Mouse (Mus musculus): ENCODE results near the gene Cdh23. TPM values are rescaled to one million over a fixed set of nuclear protein-coding genes. Genes with fewer than 3 reads are reported as not detected.
"Not testable (repeated sequence)": the region's sequence is repeated elsewhere in the genome, so short reads cannot be mapped to it uniquely, and the experiment has no call there.

Gene Cdh23
- polyA plus RNA-seq, 1 experiment from 2014 or later: 0.26 TPM

DNA sequence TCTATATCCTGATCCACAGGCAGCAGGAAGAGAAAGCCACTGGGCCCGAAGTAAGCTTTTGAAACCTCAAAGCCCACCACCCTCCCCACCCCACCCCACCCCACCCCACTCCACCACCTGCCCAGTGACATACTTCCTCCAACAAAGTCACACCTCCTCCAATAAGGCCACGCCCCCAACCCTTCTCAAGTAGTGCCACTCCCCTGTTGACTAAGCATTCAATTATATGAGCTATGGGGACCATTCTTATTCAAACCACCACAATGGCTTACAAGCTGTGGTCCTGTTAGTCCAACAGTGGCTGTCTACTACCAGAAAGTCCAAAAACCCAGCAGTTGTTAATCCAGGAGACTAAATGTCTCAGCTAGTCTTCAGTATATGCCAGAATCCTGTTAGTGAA lies 22.2 kb upstream of the Cdh23 start:
- H3K36me3 ChIP-seq (ENCODE audit: control insufficient read depth, insufficient read depth): peaks cover 28% of the 10 kb centered on the region
- ATAC-seq: no peak
- no peaks in the 10 kb centered on the region for H3K9me3 ChIP-seq (ENCODE audit: control insufficient read depth)
- WGBS: 81% methylated on average over 2 of the region's 2 CpGs
- no peak overlapping the region for H3K4me3 ChIP-seq (ENCODE audit: low read depth, low read length)
- TF ChIP-seq CTCF (IDR thresholded peaks at IDR 0.05; ENCODE audit: low read depth): no peak
- H3K4me2 ChIP-seq (replicated peaks; ENCODE audit: low read depth): no peak overlapping the region
- H3K27ac ChIP-seq (ENCODE audit: low read depth, low read length): no peak overlapping the region
- no peak overlapping the region for H3K9ac ChIP-seq (ENCODE audit: low read depth, low read length)
- H3K4me1 ChIP-seq (replicated peaks; ENCODE audit: control insufficient read depth, insufficient read depth, low read length): no peaks in the 10 kb centered on the region
- H3K27me3 ChIP-seq (replicated peaks; ENCODE audit: control insufficient read depth, insufficient read depth, low read length): no peaks in the 10 kb centered on the region

DNA sequence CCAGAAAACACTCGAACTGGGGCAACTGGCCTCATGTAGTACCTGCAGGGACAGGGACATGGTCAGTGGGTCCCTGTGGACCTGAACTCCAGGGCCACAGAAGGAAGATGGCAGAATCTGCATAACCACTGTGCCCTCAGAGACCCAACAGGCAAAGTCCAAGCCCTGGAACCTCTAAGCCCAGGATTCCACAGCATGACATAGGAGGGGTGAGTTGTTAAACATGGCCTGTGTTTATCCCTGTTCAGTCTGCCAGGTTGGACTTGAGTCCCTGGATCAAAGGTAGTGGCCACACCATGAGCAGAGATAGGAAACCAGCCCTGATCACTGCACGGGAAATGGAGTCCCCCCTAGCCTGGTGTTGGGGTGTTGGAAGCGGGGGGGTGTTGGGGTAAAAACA lies 20.2 kb upstream of the Cdh23 start:
- 82% methylated on average over 3 of the region's 3 CpGs for WGBS

DNA sequence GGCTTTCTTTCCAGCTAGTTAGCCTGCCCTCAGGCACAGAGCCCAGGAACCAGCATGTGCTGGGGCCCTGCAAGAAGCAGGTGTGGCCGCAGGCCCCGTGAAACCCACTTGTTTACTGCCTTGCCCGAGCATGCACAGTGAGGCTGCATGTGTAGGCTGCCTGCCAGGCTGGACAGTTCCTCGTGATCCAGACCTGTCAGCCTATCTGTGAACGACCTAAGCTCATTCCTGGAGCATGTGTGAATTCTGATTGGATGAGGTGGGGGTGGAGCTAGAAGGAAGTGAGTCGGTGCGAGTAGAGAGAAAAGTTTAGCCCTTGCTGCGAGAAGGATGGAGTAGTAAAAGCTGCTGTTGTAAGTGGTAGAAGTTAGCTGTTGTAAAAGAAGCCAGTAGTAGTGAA lies 16.0 kb upstream of the Cdh23 start:
- not testable (repeated sequence) for H3K27me3 ChIP-seq (replicated peaks; ENCODE audit: control insufficient read depth, insufficient read depth, low read length); H3K4me1 ChIP-seq (replicated peaks; ENCODE audit: control insufficient read depth, insufficient read depth, low read length); H3K4me3 ChIP-seq (ENCODE audit: low read depth, low read length); ATAC-seq; H3K9me3 ChIP-seq (ENCODE audit: control insufficient read depth); H3K9ac ChIP-seq (ENCODE audit: low read depth, low read length); H3K4me2 ChIP-seq (replicated peaks; ENCODE audit: low read depth); H3K27ac ChIP-seq (ENCODE audit: low read depth, low read length)
- WGBS: 44% methylated on average over 6 of the region's 8 CpGs
- H3K36me3 ChIP-seq (ENCODE audit: control insufficient read depth, insufficient read depth): peaks cover 23% of the 10 kb centered on the region

More for the DNA sequence above, 20.2 kb upstream of the Cdh23 start:
- Histone ChIP-seq H3K4me1 (replicated peaks; ENCODE audit: control insufficient read depth, insufficient read depth, low read length) (no peaks in the 10 kb centered on the region), H3K4me2 (replicated peaks; ENCODE audit: low read depth) (no peak overlapping the region), H3K9ac (ENCODE audit: low read depth, low read length) (no peak overlapping the region), H3K4me3 (ENCODE audit: low read depth, low read length) (no peak overlapping the region), H3K27me3 (replicated peaks; ENCODE audit: control insufficient read depth, insufficient read depth, low read length) (no peaks in the 10 kb centered on the region), H3K9me3 (ENCODE audit: control insufficient read depth) (no peaks in the 10 kb centered on the region), H3K27ac (ENCODE audit: low read depth, low read length) (no peak overlapping the region), H3K36me3 (ENCODE audit: control insufficient read depth, insufficient read depth) (peaks cover 28% of the 10 kb centered on the region)
- peak; percentile 64; the same call in 1 of the 2 replicates for ATAC-seq
- no peak for TF ChIP-seq CTCF (IDR thresholded peaks at IDR 0.05; ENCODE audit: low read depth)

DNA sequence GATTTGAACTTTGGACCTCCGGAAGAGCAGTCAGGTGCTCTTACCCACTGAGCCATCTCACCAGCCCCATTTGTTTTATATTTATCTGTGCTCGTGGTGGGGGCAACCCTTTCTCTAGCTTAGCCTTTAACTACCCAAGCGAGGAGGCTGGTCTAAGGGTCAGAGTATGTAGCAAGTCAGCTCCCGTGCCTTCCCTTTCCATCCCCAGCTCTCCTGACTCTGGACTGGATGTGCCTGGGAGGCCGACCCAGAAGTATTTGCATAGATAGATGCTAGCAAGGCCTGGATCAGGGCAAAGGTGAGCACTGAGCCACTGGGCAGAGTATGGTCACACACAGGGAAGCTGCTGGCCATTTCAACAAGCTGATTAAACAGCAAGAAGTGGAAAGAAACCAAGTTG lies 12.5 kb upstream of the Cdh23 start:
- Histone ChIP-seq H3K27ac (ENCODE audit: low read depth, low read length) (no peak overlapping the region), H3K9ac (ENCODE audit: low read depth, low read length) (no peak overlapping the region), H3K4me1 (replicated peaks; ENCODE audit: control insufficient read depth, insufficient read depth, low read length) (no peaks in the 10 kb centered on the region), H3K4me3 (ENCODE audit: low read depth, low read length) (no peak overlapping the region), H3K36me3 (ENCODE audit: control insufficient read depth, insufficient read depth) (peaks cover 6% of the 10 kb centered on the region; the same call in 1 of the 2 replicates), H3K9me3 (ENCODE audit: control insufficient read depth) (no peaks in the 10 kb centered on the region), H3K4me2 (replicated peaks; ENCODE audit: low read depth) (no peak overlapping the region), H3K27me3 (replicated peaks; ENCODE audit: control insufficient read depth, insufficient read depth, low read length) (no peaks in the 10 kb centered on the region)
- ATAC-seq: peak; percentile 71
- peak; percentile 7; the same call in 1 of the 2 replicates for TF ChIP-seq CTCF (IDR thresholded peaks at IDR 0.05; ENCODE audit: low read depth)
- 71% methylated on average over 5 of the region's 5 CpGs for WGBS

DNA sequence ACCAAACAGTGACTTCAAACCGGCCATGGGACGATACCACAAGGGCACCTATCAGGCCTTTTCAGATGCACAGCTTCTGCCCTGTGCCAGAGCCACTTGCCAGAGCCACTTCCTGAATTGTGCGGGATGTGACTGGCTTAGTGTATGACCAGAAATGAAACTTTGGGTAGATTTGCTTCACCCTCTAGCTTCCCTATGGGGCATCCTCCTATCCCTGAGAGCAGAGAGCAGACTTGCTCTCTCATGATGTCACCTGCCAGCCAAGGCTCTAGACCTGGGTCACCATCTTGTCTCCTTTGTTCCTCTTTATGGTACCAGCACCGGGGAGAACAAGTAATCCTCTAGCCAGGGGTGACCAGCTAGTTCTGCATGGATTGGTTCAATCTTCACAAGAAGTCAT lies 10.0 kb upstream of the Cdh23 start:
- Histone ChIP-seq H3K27me3 (replicated peaks; ENCODE audit: control insufficient read depth, insufficient read depth, low read length) (no peaks in the 10 kb centered on the region), H3K4me3 (ENCODE audit: low read depth, low read length) (no peak overlapping the region), H3K9ac (ENCODE audit: low read depth, low read length) (no peak overlapping the region), H3K9me3 (ENCODE audit: control insufficient read depth) (no peaks in the 10 kb centered on the region), H3K4me1 (replicated peaks; ENCODE audit: control insufficient read depth, insufficient read depth, low read length) (no peaks in the 10 kb centered on the region), H3K4me2 (replicated peaks; ENCODE audit: low read depth) (no peak overlapping the region), H3K27ac (ENCODE audit: low read depth, low read length) (no peak overlapping the region), H3K36me3 (ENCODE audit: control insufficient read depth, insufficient read depth) (no peaks in the 10 kb centered on the region)
- no peak for TF ChIP-seq CTCF (IDR thresholded peaks at IDR 0.05; ENCODE audit: low read depth)
- 86% methylated on average over 4 of the region's 4 CpGs for WGBS
- ATAC-seq: no peak

DNA sequence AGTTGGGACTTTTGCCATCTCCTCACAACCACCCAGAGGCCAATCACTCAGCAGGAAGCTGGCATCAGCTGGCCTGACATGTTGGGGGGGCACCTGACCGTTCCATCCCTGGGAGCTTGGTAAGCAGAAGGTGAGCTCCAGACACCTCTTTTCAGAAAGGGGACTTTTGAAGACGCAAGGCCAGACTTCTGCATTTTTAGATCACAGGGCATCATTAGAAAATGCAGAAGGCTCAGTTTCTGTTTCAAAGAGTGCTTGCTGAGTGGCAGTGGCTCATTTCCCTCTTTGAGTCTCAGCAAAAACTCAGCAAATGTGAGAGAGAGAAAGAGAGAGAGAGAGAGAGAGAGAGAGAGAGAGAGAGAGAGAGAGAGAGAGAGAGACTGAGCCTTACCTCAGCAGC lies 8.8 kb upstream of the Cdh23 start:
- no peak for TF ChIP-seq CTCF (IDR thresholded peaks at IDR 0.05; ENCODE audit: low read depth)
- no peak overlapping the region for H3K9ac ChIP-seq (ENCODE audit: low read depth, low read length)
- H3K27me3 ChIP-seq (replicated peaks; ENCODE audit: control insufficient read depth, insufficient read depth, low read length): no peaks in the 10 kb centered on the region
- no peaks in the 10 kb centered on the region for H3K36me3 ChIP-seq (ENCODE audit: control insufficient read depth, insufficient read depth)
- no peaks in the 10 kb centered on the region for H3K9me3 ChIP-seq (ENCODE audit: control insufficient read depth)
- H3K27ac ChIP-seq (ENCODE audit: low read depth, low read length): no peak overlapping the region
- ATAC-seq: no peak
- WGBS: 61% methylated on average over 2 of the region's 2 CpGs
- H3K4me2 ChIP-seq (replicated peaks; ENCODE audit: low read depth): no peak overlapping the region
- no peaks in the 10 kb centered on the region for H3K4me1 ChIP-seq (replicated peaks; ENCODE audit: control insufficient read depth, insufficient read depth, low read length)
- no peak overlapping the region for H3K4me3 ChIP-seq (ENCODE audit: low read depth, low read length)

DNA sequence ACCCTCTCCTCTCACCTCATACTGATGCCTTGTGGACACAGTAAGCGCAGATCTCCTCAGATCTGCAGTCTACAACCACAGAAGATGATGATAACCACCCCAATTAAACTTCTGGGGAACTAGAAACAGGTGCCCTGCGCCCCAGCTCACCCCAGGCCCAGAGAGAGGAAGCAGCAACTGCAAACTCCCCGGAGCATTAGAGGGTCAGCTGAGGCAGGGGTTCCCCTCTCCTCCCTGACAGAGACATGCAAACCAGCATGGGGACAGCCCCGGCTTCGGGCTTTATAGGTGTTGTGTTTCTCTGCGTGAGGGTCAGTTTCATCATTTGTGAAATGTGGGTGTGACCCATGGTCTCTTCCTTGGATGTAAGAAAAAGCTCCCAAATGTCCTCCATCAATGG lies 1.5 kb upstream of the Cdh23 start:
- Histone ChIP-seq H3K27ac (ENCODE audit: low read depth, low read length) (no peak overlapping the region), H3K9ac (ENCODE audit: low read depth, low read length) (no peak overlapping the region), H3K36me3 (ENCODE audit: control insufficient read depth, insufficient read depth) (no peaks in the 10 kb centered on the region), H3K9me3 (ENCODE audit: control insufficient read depth) (no peaks in the 10 kb centered on the region), H3K4me1 (replicated peaks; ENCODE audit: control insufficient read depth, insufficient read depth, low read length) (no peaks in the 10 kb centered on the region), H3K4me3 (ENCODE audit: low read depth, low read length) (no peak overlapping the region), H3K4me2 (replicated peaks; ENCODE audit: low read depth) (no peak overlapping the region), H3K27me3 (replicated peaks; ENCODE audit: control insufficient read depth, insufficient read depth, low read length) (no peaks in the 10 kb centered on the region)
- no peak for TF ChIP-seq CTCF (IDR thresholded peaks at IDR 0.05; ENCODE audit: low read depth)
- 81% methylated on average over 6 of the region's 6 CpGs for WGBS
- ATAC-seq: no peak

All from intestine, postnatal 0 days (tissue).